Mouse (Mus musculus): ENCODE measurements around the gene Slc10a7.

GRCm38 (mm10) chr8:78508719-78509272 is 350 bp upstream of the Slc10a7 start, which contains the start of gene Rbmxl1:
- TF ChIP-seq CTCF (IDR thresholded peaks at IDR 0.05; ENCODE audit: insufficient read depth, low read depth, low read length) = no peak
- peak; percentile 27; the same call in 1 of the 2 replicates for TF ChIP-seq POLR2A (IDR thresholded peaks at IDR 0.05; ENCODE audit: insufficient read depth, low read depth, low read length)

Measured in olfactory bulb, adult 2 months (tissue).